Mouse (Mus musculus) kidney, adult 2 months (tissue): ENCODE measurements at regions not wholly inside any gene's neighbourhood (a gene's known extent, or its start where the extent isn't known, plus 50 kb on each side); places are given as distances from the start of the nearest gene placed in this dataset.

Experiments used
- CTCF ChIP-seq: fragments of 200-500 bp; conservative IDR thresholded peaks from 2 replicates; pipeline ENCODE4 v1.5.1; 2011; ENCODE audit warnings: low read depth, mild to moderate bottlenecking, control low read depth, low read length, moderate library complexity, mixed read lengths; ENCODE audit not compliant: insufficient read depth, insufficient read length
- POLR2A ChIP-seq: fragments of 200-500 bp; IDR thresholded peaks from one replicate; pipeline ENCODE4 v1.6.1; 2011; ENCODE audit warnings: low read depth, low read length, control low read depth

- TF ChIP-seq POLR2A (no peak), CTCF (peak; percentile 31; the same call in 1 of the 2 replicates)
Observed at GRCm38 (mm10) chr8:109417222-109417621, 76.6 kb upstream of the Pmfbp1 start.
